Mouse (Mus musculus): ENCODE measurements around the gene Tmprss9. TPM values are rescaled to one million over a fixed set of nuclear protein-coding genes. Genes with fewer than 3 reads are reported as not detected.

The Tmprss9 gene
- total RNA-seq, 2 experiments from 2014 or later, result not detected

GRCm38 (mm10) chr10:80841685-80842084 lies 30.0 kb upstream of the Tmprss9 start:
- ATAC-seq (replicated peaks; ENCODE audit: poor library complexity, severe bottlenecking), result no peak

DNA sequence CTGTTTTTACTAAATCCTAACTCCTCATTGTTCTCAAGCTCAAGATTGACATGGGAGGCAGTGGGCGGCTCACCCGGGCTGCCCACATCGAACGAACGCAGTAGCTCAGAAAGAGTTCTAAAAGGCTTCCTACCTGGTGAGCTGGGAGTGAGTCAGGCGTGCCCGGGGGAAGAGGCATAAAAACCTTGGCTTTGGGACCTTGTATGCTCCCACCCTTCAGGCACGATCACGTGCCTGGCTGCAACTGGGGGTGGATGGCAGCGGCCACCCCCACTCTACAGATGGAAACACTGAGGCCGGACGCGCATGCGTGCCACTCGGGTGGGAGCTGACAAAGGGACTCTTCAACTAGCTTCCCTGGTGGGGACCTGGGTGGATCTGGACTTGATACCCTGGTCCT lies 29.3 kb upstream of the Tmprss9 start:
- ATAC-seq (replicated peaks; ENCODE audit: poor library complexity, severe bottlenecking), result no peak

DNA sequence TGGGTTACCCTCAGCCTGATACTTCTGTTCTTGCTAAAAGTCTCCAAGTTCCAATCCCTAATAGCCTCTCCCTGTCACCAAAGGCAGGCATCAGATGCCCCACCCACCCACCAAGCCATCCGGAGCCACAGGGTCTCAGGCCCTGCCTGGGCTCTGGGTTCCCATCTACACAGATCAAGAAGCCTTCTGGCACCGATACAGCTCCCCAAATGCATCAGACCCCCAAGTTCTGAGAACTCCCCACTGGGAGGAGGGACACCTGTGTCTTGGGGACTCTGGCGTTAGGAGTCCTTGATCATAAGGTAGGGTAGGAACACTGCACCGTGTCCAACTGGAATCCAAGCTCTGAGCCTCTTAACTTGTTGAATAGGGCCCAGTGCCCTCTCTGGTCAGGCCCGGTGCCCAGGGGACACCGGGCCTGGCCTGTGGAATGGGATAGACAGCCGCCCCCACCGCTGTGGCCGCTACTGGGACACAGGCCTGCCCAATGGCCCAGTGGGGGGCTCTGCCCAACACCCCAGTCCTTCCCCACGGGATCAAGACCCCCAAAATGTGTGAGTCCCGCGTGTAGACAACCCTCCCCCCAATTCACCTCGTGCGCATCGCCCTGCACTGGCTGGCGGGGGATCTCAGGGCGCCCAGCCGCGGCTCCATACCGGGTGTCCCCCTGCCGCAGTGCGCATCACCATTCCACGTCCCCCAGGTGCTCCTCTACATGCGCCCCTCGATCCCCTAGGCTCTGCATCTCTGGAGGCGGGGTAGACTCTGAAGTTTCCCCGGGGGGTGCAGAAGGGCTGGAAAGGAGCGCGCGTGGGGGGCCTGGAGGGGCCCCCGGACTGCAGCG lies 28.3 kb upstream of the Tmprss9 start:
- ATAC-seq (replicated peaks; ENCODE audit: poor library complexity, severe bottlenecking), result no peak

GRCm38 (mm10) chr10:80843931-80844547 lies 27.6 kb upstream of the Tmprss9 start, which contains the start of gene Lingo3:
TSS of gene Lingo3 (minus strand) at chr10:80844039.
- ATAC-seq (replicated peaks; ENCODE audit: poor library complexity, severe bottlenecking), result peak; percentile 26; the same call in 1 of the 2 replicates

DNA sequence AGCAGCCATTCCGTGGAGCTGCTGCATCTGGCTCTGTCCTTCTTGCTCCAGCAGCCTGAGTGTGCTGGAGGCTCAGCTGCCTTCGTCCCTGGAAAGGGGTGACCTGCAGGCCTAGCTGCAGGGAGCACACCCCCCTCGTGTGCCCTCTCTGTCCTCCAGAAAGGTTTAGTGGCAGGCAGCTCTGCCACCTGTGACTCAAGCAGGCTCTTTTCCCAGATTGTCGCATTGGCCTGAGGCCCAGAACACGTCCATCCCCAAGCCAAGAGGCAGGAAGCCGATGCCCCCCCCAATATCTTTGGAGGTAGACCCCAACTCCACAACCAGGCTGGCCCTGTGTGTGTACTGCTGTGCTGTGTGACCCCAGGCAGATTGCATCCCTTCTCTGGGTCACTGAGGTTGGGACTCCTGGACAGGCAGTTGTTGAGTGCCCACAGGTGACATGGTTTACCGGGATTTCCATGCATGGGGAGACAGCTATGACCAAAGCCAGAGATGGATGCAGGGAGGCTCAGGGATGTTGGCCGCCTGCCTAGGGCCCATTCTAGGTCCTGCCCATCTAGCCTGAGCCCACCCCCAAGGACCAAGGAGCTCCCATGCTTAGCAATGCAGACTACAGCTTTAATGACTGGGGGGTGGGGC lies 26.5 kb upstream of the Tmprss9 start:
- no peak for ATAC-seq (replicated peaks; ENCODE audit: poor library complexity, severe bottlenecking)

- ATAC-seq (replicated peaks; ENCODE audit: poor library complexity, severe bottlenecking), result no peak
These were observed 25.9 kb upstream of the Tmprss9 start for GRCm38 (mm10) chr10:80845732-80846131.

DNA sequence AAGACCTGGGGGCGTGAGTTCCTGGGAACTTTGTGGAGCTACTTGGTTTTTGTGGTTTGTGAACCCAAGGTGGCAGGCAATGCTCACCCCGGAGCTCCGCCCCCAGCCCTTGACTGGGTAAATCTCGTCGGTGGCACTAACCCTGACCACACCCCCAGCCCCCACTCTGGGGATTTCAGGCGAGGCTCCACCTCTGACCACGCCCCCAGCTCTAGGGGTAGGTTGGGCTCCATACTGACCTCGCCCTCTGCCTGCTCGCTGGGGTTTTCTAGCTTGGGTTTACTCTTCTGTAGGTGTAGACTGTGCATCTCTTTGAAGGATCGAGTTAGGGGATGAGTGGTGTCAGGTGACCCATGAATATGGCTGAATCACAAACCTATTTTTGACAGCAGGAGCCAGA lies 23.1 kb upstream of the Tmprss9 start:
- peak; percentile 91 for ATAC-seq (replicated peaks; ENCODE audit: poor library complexity, severe bottlenecking)

- peak; percentile 75 for ATAC-seq (replicated peaks; ENCODE audit: poor library complexity, severe bottlenecking)
These were observed 16.5 kb upstream of the Tmprss9 start, which contains the start of the genes Lsm7 and Sppl2b for GRCm38 (mm10) chr10:80854913-80855748. TSS of gene Lsm7 (minus strand) at chr10:80855209. TSS of gene Sppl2b (plus strand) at chr10:80855275.

DNA sequence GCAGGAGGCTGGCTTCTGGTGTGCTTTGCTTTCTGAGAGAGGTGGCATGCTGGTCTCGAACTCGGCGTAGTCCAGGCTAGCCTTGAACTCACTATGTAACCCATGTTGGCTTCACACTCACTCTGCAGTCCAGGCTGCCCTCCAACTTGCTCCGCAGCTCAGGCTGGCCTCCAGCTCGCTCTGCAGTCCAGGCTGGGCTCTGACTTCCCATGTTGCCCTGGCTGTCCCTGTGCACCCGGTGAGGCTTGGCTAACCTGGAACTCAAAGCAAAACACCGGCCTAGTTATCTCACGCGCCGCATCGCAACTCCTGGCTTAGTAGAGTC lies 15.9 kb upstream of the Tmprss9 start:
- no peak for ATAC-seq (replicated peaks; ENCODE audit: poor library complexity, severe bottlenecking)

DNA sequence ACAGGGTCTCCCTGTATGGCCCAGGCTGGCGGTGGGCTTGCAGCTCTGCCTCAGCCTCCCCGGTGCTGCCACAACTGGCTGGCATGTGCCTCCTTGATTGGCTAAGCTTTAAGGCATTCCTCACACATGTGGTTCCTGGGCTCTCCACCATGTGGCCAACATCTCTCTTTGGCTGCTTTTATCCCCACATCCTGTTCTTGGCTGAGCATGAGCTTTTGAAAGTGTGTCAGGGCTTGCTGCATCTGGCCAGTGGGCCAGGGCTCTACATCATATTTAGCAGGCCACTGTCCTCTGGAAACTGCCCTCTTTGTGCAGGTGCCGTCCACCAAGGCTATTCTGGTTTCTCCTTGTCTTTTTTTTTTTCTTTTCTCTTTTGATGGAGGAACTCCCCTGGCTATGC lies 15.4 kb upstream of the Tmprss9 start:
- peak; percentile 64 for ATAC-seq (replicated peaks; ENCODE audit: poor library complexity, severe bottlenecking)

DNA sequence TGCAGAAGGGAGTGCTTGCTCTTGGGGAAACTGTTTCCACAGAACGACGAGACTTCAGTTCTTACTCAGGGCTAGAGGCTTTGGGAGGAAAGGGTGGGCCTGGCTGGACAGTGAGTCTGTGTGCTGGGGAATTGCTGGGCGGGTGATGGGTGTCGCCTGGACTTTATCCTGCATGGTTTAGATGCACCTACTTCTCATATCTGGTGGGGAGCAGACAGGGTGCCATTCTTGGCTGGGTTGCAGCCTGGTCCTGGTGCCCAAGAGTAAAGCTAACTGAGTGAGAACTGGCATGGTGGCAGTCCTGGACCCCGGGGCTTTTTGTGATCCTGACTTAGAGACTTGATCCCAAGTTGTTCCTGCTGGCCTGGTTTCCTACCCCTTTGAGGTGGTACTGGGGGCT lies 14.7 kb upstream of the Tmprss9 start:
- ATAC-seq (replicated peaks; ENCODE audit: poor library complexity, severe bottlenecking), result no peak

DNA sequence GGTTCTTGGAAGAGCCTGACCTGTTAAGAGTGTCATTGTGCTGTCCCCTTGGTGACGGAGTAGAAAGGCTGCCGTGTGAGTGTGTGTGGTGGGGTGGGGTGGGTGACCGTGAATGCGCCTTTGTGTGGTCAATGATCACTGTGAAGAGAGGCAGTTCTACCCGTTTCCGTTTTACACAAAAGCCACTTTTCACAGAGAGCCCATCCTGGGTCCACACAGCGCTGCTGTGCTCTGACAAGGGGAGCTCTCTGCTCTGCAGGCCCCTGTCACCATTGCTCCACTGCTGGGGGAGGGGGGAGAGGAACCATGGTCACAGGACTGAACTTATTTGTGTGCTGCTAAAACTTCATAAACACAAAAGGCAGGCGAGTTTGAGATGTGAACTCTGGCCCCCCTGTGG lies 14.3 kb upstream of the Tmprss9 start:
- ATAC-seq (replicated peaks; ENCODE audit: poor library complexity, severe bottlenecking), result no peak

GRCm38 (mm10) chr10:80857848-80858247 lies 13.8 kb upstream of the Tmprss9 start:
- no peak for ATAC-seq (replicated peaks; ENCODE audit: poor library complexity, severe bottlenecking)

DNA sequence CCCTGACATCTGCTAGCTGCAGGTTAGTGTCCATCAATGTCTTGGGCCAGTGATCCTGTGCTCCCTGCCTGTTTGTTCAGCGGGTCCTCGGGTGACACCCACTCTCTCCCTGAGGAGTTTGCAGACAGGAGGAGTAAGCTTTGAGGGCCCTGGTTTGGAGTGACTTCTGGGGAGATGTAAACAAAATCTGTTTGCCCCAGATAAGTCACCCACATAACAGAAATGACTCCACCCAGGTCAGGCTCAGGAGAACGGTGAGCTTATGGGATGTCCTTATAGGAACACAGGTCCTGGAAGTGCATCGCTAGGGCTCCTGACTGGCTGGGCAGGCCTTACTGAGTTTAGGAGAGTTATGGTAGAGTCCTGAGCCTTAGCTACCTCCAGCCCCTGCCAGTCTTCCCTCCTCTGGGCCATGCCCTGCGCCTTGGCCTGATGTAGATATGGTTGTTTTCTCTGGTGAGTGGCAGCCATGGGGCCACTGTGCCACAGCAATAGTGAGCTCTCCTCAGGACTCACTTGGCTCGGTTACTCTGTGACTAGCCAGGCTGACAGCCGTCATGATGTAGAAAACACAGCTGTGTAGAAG lies 13.2 kb upstream of the Tmprss9 start:
- ATAC-seq (replicated peaks; ENCODE audit: poor library complexity, severe bottlenecking), result no peak

- no peak for ATAC-seq (replicated peaks; ENCODE audit: poor library complexity, severe bottlenecking)
These were observed 9.3 kb upstream of the Tmprss9 start for GRCm38 (mm10) chr10:80862305-80862704.

DNA sequence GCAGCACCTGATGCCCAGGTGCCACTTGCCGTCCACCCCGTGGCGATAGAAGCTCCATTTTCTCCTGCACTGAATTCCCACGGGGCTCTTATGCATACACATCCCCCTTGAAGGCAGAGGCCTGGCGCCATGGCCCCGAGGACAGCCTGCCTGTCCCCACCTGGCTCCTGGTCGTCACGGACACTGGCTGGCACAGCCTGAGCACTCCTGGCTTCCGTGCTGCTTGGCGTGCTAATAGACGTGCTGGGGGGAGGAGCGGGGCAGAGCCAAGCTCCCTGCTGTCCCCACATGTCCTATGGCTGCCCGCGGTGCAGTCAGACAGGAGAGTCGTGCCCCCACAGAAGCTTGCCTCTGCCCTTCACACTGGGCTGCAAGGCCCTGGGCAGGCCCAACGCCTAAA lies 7.2 kb upstream of the Tmprss9 start:
- ATAC-seq (replicated peaks; ENCODE audit: poor library complexity, severe bottlenecking), result no peak

DNA sequence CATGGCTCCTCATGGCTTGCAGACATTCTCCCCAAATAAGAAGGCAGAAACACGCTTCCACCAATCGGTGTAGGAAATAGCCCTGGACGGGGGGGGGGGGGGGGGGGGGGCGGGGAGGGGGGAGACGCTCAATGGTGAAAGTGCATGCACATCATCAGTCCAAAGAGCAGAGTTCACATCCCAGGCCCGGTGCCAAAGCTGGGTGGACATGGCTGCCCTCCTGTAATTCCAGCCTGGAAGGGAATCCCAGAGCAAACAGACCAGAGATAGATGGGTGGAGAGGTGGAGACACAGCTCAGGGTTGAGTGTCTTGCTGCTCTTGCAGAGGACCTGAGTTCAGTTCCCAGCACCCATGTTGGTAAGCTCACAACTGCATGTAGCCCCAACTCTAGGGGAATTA lies 655 bp upstream of the Tmprss9 start:
- no peak for ATAC-seq (replicated peaks; ENCODE audit: poor library complexity, severe bottlenecking)

DNA sequence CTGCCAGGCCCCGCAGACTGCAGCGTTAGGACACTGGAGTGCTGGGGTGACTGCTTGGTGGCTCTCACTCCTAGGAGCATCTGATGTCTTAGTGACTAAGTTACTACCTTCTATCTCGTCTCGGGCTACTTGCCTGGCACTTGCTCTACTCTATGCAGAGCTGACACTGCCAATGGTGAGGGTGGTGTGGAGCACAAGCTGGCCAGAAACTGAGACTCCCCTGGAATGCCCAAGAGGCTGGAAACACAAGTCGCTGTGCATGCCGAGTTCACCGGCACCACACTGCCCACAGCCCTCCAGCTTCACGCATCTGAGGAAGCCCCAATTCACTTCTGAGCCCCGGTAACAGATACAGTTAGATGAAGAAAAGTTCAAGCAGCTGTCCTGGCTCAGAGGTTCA lies 2.4 kb downstream of the Tmprss9 start:
- no peak for ATAC-seq (replicated peaks; ENCODE audit: poor library complexity, severe bottlenecking)

DNA sequence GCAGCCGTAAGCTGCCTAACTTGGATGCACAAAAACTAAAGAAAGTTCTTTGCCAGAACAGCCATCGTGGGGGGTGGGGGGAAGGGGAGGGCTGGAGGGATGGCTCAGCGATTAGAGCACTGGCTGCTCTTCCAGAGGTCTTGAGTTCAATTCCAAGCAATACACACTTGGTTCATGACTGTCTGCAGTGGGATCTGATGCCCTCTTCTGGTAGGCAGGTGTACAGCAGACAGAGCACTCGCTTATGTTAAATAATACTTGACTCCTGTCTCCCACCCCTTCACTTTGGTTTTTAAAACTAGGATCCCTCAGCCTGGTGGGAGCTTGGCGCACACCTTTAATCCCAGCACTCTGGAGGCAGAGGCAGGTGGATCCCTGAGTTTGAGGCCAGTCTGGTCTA lies 4.4 kb downstream of the Tmprss9 start:
- peak; percentile 55 for ATAC-seq (replicated peaks; ENCODE audit: poor library complexity, severe bottlenecking)

DNA sequence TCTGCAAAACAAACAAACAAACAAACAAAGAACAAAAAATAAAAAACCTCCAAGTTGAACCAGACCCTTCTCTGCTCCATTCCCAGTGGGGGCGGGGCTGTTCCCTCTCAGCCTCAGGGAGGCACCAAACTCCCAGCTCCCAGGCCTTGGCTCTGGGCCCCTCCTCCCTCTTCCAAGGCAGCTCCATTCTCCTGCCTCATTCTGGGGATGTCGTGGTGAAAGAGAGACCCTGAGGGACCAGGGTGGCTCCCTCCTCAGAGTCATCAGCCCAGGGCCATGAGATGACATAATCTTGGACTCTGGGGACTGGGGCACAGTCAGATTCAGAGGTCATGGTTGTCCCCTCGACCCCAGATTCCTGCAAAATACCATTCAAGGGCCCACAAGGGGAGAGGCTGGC lies 4.9 kb downstream of the Tmprss9 start:
- ATAC-seq (replicated peaks; ENCODE audit: poor library complexity, severe bottlenecking), result no peak

Measured in granulocyte monocyte progenitor cell, adult 5-6 weeks (primary cell).